Mouse (Mus musculus) C2C12 (cell line): ENCODE data around the gene Arhgef16.

Experiments
- CEBPB ChIP-seq: IDR thresholded peaks from one replicate; pipeline ENCODE4 v1.6.1; 2011; ENCODE audit warnings: low read depth, mild to moderate bottlenecking, control low read depth, moderate library complexity
- CTCF ChIP-seq: IDR thresholded peaks from one replicate; pipeline ENCODE4 v1.5.1; 2011; ENCODE audit not compliant: control insufficient read depth, insufficient read depth, insufficient read length
- FOSL1 ChIP-seq: IDR thresholded peaks from one replicate; pipeline ENCODE4 v1.8.0; 2011; ENCODE audit warnings: mild to moderate bottlenecking, low read length; ENCODE audit not compliant: poor library complexity, insufficient read depth, severe bottlenecking
- MAX ChIP-seq: IDR thresholded peaks from one replicate; pipeline ENCODE4 v1.6.1; 2011; ENCODE audit warnings: mild to moderate bottlenecking, control low read depth
- MYOD1 ChIP-seq: IDR thresholded peaks from one replicate; pipeline ENCODE4 v1.6.1; 2011; ENCODE audit warnings: low read depth; ENCODE audit not compliant: control insufficient read depth, insufficient read length
- MYOG ChIP-seq: IDR thresholded peaks from one replicate; pipeline ENCODE4 v1.6.1; 2011; ENCODE audit not compliant: control insufficient read depth, insufficient read length; ENCODE audit errors: extremely low read depth
- USF1 ChIP-seq: IDR thresholded peaks from one replicate; pipeline ENCODE4 v1.6.1; 2011; ENCODE audit warnings: low read depth, mild to moderate bottlenecking, control low read depth, moderate library complexity

DNA sequence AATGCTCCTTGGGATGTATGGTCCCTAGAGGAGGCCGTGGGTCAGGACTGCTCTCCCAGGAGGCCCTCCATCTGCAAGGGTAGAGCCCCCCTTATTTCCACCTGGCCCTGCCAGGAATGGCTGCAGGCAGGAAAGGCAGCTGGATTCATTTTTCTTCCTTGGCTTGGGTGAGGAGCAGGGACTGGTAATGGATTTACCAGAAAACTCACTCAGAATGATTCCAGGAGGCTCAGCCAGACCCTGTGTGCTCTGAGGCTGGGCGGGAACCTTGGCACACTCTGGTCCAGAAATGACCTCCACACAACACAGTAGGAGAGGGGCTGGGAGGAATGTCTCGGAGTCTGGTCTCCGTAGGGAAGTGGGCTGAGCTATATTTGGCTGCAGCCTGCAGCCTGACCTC lies 69.2 kb downstream of the Arhgef16 start:
- TF ChIP-seq CTCF = no peak
- no peak for TF ChIP-seq MYOD1
- no peak for TF ChIP-seq USF1
- no peak for TF ChIP-seq CEBPB
- TF ChIP-seq MAX = no peak
- TF ChIP-seq FOSL1 = no peak
- TF ChIP-seq MYOG = no peak
